Mouse (Mus musculus) G1E (cell line): ENCODE measurements around the gene Coq4. TPM values are rescaled to one million over a fixed set of nuclear protein-coding genes. Genes with fewer than 3 reads are reported as not detected.
A peak's percentile ranks its signal among the peaks of the same experiment; 100 is the strongest.

ENCODE experiments used
- ATAC-seq: 2 replicates; pipeline ENCODE4 v1.8.0; 2016; ENCODE audit warnings: mild to moderate bottlenecking; ENCODE audit not compliant: insufficient number of reproducible peaks, poor library complexity, low FRiP score, severe bottlenecking; ENCODE audit errors: extremely low read depth
- DNase-seq: peaks from one replicate; pipeline ENCODE4 v3.0.0; 2012; ENCODE audit warnings: low spot score
- H3K27me3 ChIP-seq: 2 replicates; pipeline ENCODE4 v1.6.1; 2012; ENCODE audit warnings: mild to moderate bottlenecking, low read length, inconsistent platforms; ENCODE audit not compliant: insufficient read depth
- H3K36me3 ChIP-seq: replicated peaks from 2 replicates; pipeline ENCODE3; 2012; ENCODE audit warnings: mild to moderate bottlenecking, inconsistent platforms
- H3K4me1 ChIP-seq: 2 replicates; pipeline ENCODE4 v1.6.1; 2012; ENCODE audit warnings: low read depth, low read length, inconsistent platforms, mixed read lengths; ENCODE audit not compliant: insufficient read depth
- H3K4me3 ChIP-seq: 2 replicates; pipeline ENCODE4 v1.5.1; 2012; ENCODE audit warnings: low read depth, mild to moderate bottlenecking, inconsistent platforms, low read length, moderate library complexity, mixed read lengths
- H3K9me3 ChIP-seq: replicated peaks from 2 replicates; pipeline ENCODE4 v1.6.1; 2012; ENCODE audit warnings: inconsistent platforms
- CTCF ChIP-seq: IDR thresholded peaks from 2 replicates; pipeline ENCODE4 v1.5.1; 2012; ENCODE audit warnings: low read depth, low read length, inconsistent platforms, mixed read lengths
- GATA1 ChIP-seq: IDR thresholded peaks from 2 replicates; pipeline ENCODE4 v1.6.1; 2012; ENCODE audit warnings: borderline replicate concordance, low read length, inconsistent platforms, mixed read lengths
- GATA2 ChIP-seq: IDR thresholded peaks from 2 replicates; pipeline ENCODE4 v1.6.1; 2012; ENCODE audit warnings: low read depth, low read length, inconsistent platforms, borderline replicate concordance
- POLR2AphosphoS5 ChIP-seq: IDR thresholded peaks from 2 replicates; pipeline ENCODE4 v1.6.1; 2012; ENCODE audit warnings: low read depth, low read length, inconsistent platforms; ENCODE audit not compliant: insufficient replicate concordance
- TAL1 ChIP-seq: conservative IDR thresholded peaks from 2 replicates; pipeline ENCODE4 v1.6.1; 2012; ENCODE audit warnings: low read depth, low read length, inconsistent platforms, mixed read lengths
- polyA plus RNA-seq: library from polyadenylated mRNA; stranded (reverse); fragments of >175 nt; gene quantifications from 2 replicates; pipeline ENCODE4 v1.2.3, GENCODE M21; 2012
- total RNA-seq, 2 experiments: library from RNA; stranded (forward) in 1 of 2; stranded (reverse) in 1 of 2; fragments of 200-1000 nt in 1 of 2; fragments of >200 nt in 1 of 2; fragmentation: Nextera tagmentation in 1 of 2; gene quantifications; 2 replicates each; pipeline ENCODE4 v1.2.3; 2014 to 2017

Coq4 gene
- total and polyA plus RNA-seq, 3 experiments = 11.1 to 242 (median 20.1) TPM

GRCm38 (mm10) chr2:29784290-29784689 is 3.0 kb upstream of the Coq4 start:
- Histone ChIP-seq H3K4me3 (no peak overlapping the region), H3K36me3 (peaks cover 73% of the 10 kb centered on the region), H3K9me3 (no peaks in the 10 kb centered on the region; the same call in 1 of the 2 replicates), H3K27me3 (no peaks in the 10 kb centered on the region), H3K4me1 (peaks cover 27% of the 10 kb centered on the region)
- TF ChIP-seq GATA2 (no peak), TAL1 (no peak), POLR2AphosphoS5 (no peak), CTCF (no peak), GATA1 (no peak)
- ATAC-seq (no peak), DNase-seq (no peak)

- H3K4me1 ChIP-seq = peaks cover 27% of the 10 kb centered on the region
- DNase-seq = peak; percentile 75
- peak within 1 kb of the TSS; percentile 88 for H3K4me3 ChIP-seq
- no peaks in the 10 kb centered on the region for H3K9me3 ChIP-seq
- TF ChIP-seq GATA2 (no peak), CTCF (no peak), GATA1 (no peak), POLR2AphosphoS5 (no peak), TAL1 (no peak)
- peaks cover 74% of the 10 kb centered on the region for H3K36me3 ChIP-seq
- ATAC-seq = peak; percentile 47; the same call in 1 of the 2 replicates
- no peaks in the 10 kb centered on the region for H3K27me3 ChIP-seq
These were observed 816 bp downstream of the Coq4 start, which contains the start of gene Trub2 for GRCm38 (mm10) chr2:29787937-29788681. Gene Trub2 (minus strand): TSS chr2:29788502.

- Histone ChIP-seq H3K27me3 (no peaks in the 10 kb centered on the region), H3K4me3 (no peak overlapping the region), H3K4me1 (peaks cover 14% of the 10 kb centered on the region), H3K9me3 (no peaks in the 10 kb centered on the region), H3K36me3 (peaks cover 78% of the 10 kb centered on the region)
- ATAC-seq (no peak), DNase-seq (no peak)
- TF ChIP-seq GATA1 = no peak
- no peak for TF ChIP-seq CTCF
- no peak for TF ChIP-seq POLR2AphosphoS5
- TF ChIP-seq TAL1 = no peak
- TF ChIP-seq GATA2 = no peak
These were observed 5.6 kb downstream of the Coq4 start for GRCm38 (mm10) chr2:29792772-29793487.

- Histone ChIP-seq H3K4me1 (peaks cover 17% of the 10 kb centered on the region), H3K27me3 (peaks cover 13% of the 10 kb centered on the region), H3K36me3 (peaks cover 34% of the 10 kb centered on the region), H3K9me3 (no peaks in the 10 kb centered on the region), H3K4me3 (peak within 1 kb of the TSS; percentile 92)
- TF ChIP-seq TAL1 = no peak
- TF ChIP-seq GATA2 = no peak
- no peak for TF ChIP-seq GATA1
- TF ChIP-seq POLR2AphosphoS5 = no peak
- no peak for TF ChIP-seq CTCF
- DNase-seq (peak; percentile 96), ATAC-seq (peak; percentile 62; the same call in 1 of the 2 replicates)
These were observed 15.0 kb downstream of the Coq4 start, which contains the start of gene Slc27a4 for GRCm38 (mm10) chr2:29802075-29802826. Gene Slc27a4 (plus strand): TSS chr2:29802634.

GRCm38 (mm10) chr2:29802827-29803201 is 15.5 kb downstream of the Coq4 start:
- peaks cover 38% of the 10 kb centered on the region for H3K36me3 ChIP-seq
- H3K9me3 ChIP-seq = no peaks in the 10 kb centered on the region
- peaks cover 13% of the 10 kb centered on the region for H3K27me3 ChIP-seq
- H3K4me1 ChIP-seq = peaks cover 17% of the 10 kb centered on the region
- DNase-seq (peak; percentile 33), ATAC-seq (no peak)
- no peak for TF ChIP-seq GATA2
- no peak for TF ChIP-seq GATA1
- no peak for TF ChIP-seq POLR2AphosphoS5
- no peak for TF ChIP-seq TAL1
- no peak for TF ChIP-seq CTCF
- H3K4me3 ChIP-seq = peak overlapping the region; percentile 92
